Mouse (Mus musculus) kidney, adult 2 months (tissue): Measurements from ENCODE around the gene Gm45261. TPM values are rescaled to one million over a fixed set of nuclear protein-coding genes. Genes with fewer than 3 reads are reported as not detected.

Source experiments
- DNase-seq: peaks from one replicate; pipeline ENCODE4 v3.0.0; 2021
- H3K27ac ChIP-seq: fragments of 200-500 bp; 2 replicates; pipeline ENCODE4 v1.5.1; 2012; ENCODE audit warnings: low read depth, low read length, control low read depth, inconsistent platforms; ENCODE audit not compliant: insufficient read depth
- H3K27me3 ChIP-seq: fragments of 200-500 bp; replicated peaks from 2 replicates; pipeline ENCODE4 v1.6.1; 2012; ENCODE audit warnings: mild to moderate bottlenecking, moderate library complexity, low read length, inconsistent platforms; ENCODE audit not compliant: control insufficient read depth, insufficient read depth
- H3K36me3 ChIP-seq: fragments of 200-500 bp; 2 replicates; pipeline ENCODE4 v1.6.1; 2012; ENCODE audit warnings: mild to moderate bottlenecking, moderate library complexity, low read length, inconsistent platforms; ENCODE audit not compliant: control insufficient read depth, insufficient read depth
- H3K4me1 ChIP-seq: fragments of 200-500 bp; 2 replicates; pipeline ENCODE4 v1.6.1; 2011; ENCODE audit warnings: low read length; ENCODE audit not compliant: control insufficient read depth, insufficient read depth
- H3K4me3 ChIP-seq: fragments of 200-500 bp; 2 replicates; pipeline ENCODE4 v1.5.1; 2011; ENCODE audit warnings: mild to moderate bottlenecking, low read depth, low read length, control low read depth; ENCODE audit not compliant: insufficient read depth
- CTCF ChIP-seq: fragments of 200-500 bp; conservative IDR thresholded peaks from 2 replicates; pipeline ENCODE4 v1.5.1; 2011; ENCODE audit warnings: low read depth, mild to moderate bottlenecking, control low read depth, low read length, moderate library complexity, mixed read lengths; ENCODE audit not compliant: insufficient read depth, insufficient read length
- POLR2A ChIP-seq: fragments of 200-500 bp; IDR thresholded peaks from one replicate; pipeline ENCODE4 v1.6.1; 2011; ENCODE audit warnings: low read depth, low read length, control low read depth
- WGBS: fragments of 180-500 bp; shearing (Covaris S2); methylation state at CpG from one replicate; pipeline ENCODE4 v1.1.7; 2018; 5-methylcytosine and 5-hydroxymethylcytosine counted together
- polyA plus RNA-seq: library from polyadenylated mRNA; depleted of rRNA; stranded (reverse); fragments of >200 nt; gene quantifications from 2 replicates; pipeline ENCODE4 v1.2.3, GENCODE M21; 2012

The Gm45261 gene
- polyA plus RNA-seq, 1 experiment = not detected

GRCm38 (mm10) chr1:80440911-80441310 lies 20.3 kb downstream of the Gm45261 start:
- no peak for DNase-seq
- TF ChIP-seq POLR2A (no peak), CTCF (no peak)
- 57% methylated on average over 2 of the region's 2 CpGs for WGBS

GRCm38 (mm10) chr1:80438506-80438905 lies 22.7 kb downstream of the Gm45261 start:
- Histone ChIP-seq H3K4me1 (no peaks in the 10 kb centered on the region), H3K27me3 (no peaks in the 10 kb centered on the region), H3K36me3 (no peaks in the 10 kb centered on the region), H3K27ac (no peak overlapping the region), H3K4me3 (no peak overlapping the region)
- DNase-seq = peak; percentile 56
- WGBS = 66% methylated on average over 2 of the region's 2 CpGs
- TF ChIP-seq CTCF (no peak), POLR2A (no peak)

More at GRCm38 (mm10) chr1:80440911-80441310, 20.3 kb downstream of the Gm45261 start:
- Histone ChIP-seq H3K4me1 (no peaks in the 10 kb centered on the region), H3K27ac (no peak overlapping the region), H3K27me3 (no peaks in the 10 kb centered on the region), H3K4me3 (no peak overlapping the region), H3K36me3 (no peaks in the 10 kb centered on the region)

GRCm38 (mm10) chr1:80427946-80428345 lies 33.3 kb downstream of the Gm45261 start:
- Histone ChIP-seq H3K27ac (no peak overlapping the region), H3K36me3 (no peaks in the 10 kb centered on the region), H3K27me3 (no peaks in the 10 kb centered on the region), H3K4me3 (no peak overlapping the region), H3K4me1 (no peaks in the 10 kb centered on the region)
- no peak for DNase-seq
- 71% methylated on average over 1 of the region's 1 CpGs for WGBS
- TF ChIP-seq POLR2A (no peak), CTCF (no peak)

- no peaks in the 10 kb centered on the region for H3K27me3 ChIP-seq
- H3K36me3 ChIP-seq = no peaks in the 10 kb centered on the region
- no peak overlapping the region for H3K4me3 ChIP-seq
- no peaks in the 10 kb centered on the region for H3K4me1 ChIP-seq
- 40% methylated on average over 1 of the region's 1 CpGs for WGBS
- H3K27ac ChIP-seq = no peak overlapping the region
- DNase-seq = peak; percentile 16
- TF ChIP-seq POLR2A (no peak), CTCF (no peak)
These were observed 33.8 kb downstream of the Gm45261 start for GRCm38 (mm10) chr1:80427425-80427824.

GRCm38 (mm10) chr1:80424666-80425065 lies 36.6 kb downstream of the Gm45261 start:
- H3K27ac ChIP-seq = no peak overlapping the region
- no peak for DNase-seq
- TF ChIP-seq CTCF (no peak), POLR2A (no peak)
- no peaks in the 10 kb centered on the region for H3K27me3 ChIP-seq
- WGBS = 85% methylated on average over 1 of the region's 1 CpGs
- no peak overlapping the region for H3K4me3 ChIP-seq
- H3K36me3 ChIP-seq = no peaks in the 10 kb centered on the region
- H3K4me1 ChIP-seq = no peaks in the 10 kb centered on the region

GRCm38 (mm10) chr1:80418321-80419045 lies 42.8 kb downstream of the Gm45261 start:
- no peaks in the 10 kb centered on the region for H3K4me1 ChIP-seq
- no peaks in the 10 kb centered on the region for H3K27me3 ChIP-seq
- no peak overlapping the region for H3K4me3 ChIP-seq
- H3K36me3 ChIP-seq = no peaks in the 10 kb centered on the region
- TF ChIP-seq POLR2A (no peak), CTCF (no peak)
- H3K27ac ChIP-seq = no peak overlapping the region
- 85% methylated on average over 12 of the region's 12 CpGs for WGBS
- no peak for DNase-seq

GRCm38 (mm10) chr1:80416329-80416728 lies 44.9 kb downstream of the Gm45261 start:
- H3K27me3 ChIP-seq = no peaks in the 10 kb centered on the region
- no peak for DNase-seq
- H3K36me3 ChIP-seq = no peaks in the 10 kb centered on the region
- H3K4me1 ChIP-seq = no peaks in the 10 kb centered on the region
- TF ChIP-seq CTCF (no peak), POLR2A (no peak)
- H3K27ac ChIP-seq = no peak overlapping the region
- 72% methylated on average over 5 of the region's 5 CpGs for WGBS
- no peak overlapping the region for H3K4me3 ChIP-seq
